Mouse (Mus musculus): ENCODE data around the gene Bnip1.

The Bnip1 gene

DNA sequence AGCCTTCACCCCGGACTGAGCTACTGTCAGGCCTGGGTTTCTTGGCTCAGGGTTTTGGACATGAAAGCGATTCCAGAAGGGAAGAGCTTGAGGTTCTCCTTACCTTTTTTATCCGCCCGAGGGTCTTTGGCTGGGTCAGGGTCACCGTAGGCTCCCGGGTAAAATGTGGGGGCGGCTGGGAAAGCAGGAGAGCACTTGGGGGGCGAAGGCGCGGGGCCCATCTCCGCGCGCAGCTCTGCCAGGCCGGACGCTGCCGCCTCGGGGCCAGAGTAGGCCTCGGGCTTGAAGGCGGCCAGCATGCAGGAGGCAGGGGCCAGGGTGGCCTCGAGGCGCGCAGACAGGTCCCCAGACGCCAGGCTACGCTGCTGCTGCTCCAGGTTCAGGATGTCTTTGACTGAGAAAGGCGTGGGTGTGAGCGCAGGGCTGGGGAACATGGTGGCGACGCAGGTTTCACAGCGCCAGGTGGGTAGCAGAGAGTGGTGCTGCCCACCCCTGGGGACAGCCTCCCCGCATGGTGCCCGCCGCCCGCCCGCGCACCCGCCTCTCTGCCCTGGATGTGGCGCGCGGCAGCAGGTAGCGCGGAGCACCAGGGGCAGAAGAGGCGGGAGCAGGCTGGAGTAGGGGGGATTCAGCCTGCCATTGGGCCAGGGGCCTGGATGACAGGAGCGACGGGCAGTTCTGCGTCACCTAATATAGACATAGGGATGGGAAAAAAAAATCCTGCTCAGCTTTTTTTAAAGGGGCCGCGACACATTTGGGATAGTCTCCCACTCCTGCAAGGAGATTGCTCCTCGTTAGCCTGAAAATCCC is 60.3 kb downstream of the Bnip1 start:
- DNase-seq = no peak

DNA sequence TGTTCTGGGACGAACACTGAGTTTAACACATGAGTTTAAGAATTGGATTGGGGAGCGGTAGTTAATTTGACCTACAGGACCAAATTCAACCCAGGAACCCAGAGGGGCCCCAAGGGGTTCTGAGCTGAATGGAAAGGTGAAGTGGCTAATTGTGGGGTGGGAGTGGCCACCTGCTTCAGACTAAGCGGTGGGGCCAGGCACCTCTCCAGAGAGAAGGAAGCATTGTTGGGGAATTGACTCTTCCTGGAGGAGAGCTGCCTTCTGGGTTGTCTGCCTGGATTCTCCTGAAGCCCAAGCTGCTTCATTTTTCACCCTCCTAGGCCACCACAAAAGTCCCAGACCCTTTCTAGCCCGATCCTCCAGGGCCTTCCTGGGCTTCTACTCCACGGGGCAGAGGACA is 61.1 kb downstream of the Bnip1 start:
- DNase-seq = no peak

Data from thymus, postnatal 25 days (tissue).